Mouse (Mus musculus) embryonic fibroblast, embryonic 13.5 days (primary cell): ENCODE measurements around the gene Arel1.

ENCODE experiments used
- CTCF ChIP-seq: IDR thresholded peaks from 2 replicates; pipeline ENCODE4 v1.5.1; 2011; ENCODE audit warnings: mild to moderate bottlenecking, control low read depth, low read length, moderate library complexity, borderline replicate concordance; ENCODE audit not compliant: insufficient read depth
- POLR2A ChIP-seq: IDR thresholded peaks from 2 replicates; pipeline ENCODE4 v1.6.1; 2011; ENCODE audit warnings: low read depth, mild to moderate bottlenecking, control low read depth, low read length, moderate library complexity

- TF ChIP-seq CTCF (no peak), POLR2A (no peak)
Measured at GRCm38 (mm10) chr12:84897322-84897721, 73.4 kb downstream of the Arel1 start.
